Mouse (Mus musculus) ES-Bruce4 (cell line): ENCODE results near the gene D330020A13Rik.

Experiments
- CTCF ChIP-seq: IDR thresholded peaks from one replicate; pipeline ENCODE4 v1.8.1; 2011; ENCODE audit warnings: low read depth, low read length
- EP300 ChIP-seq: IDR thresholded peaks from 2 replicates; pipeline ENCODE4 v1.6.1; 2011; ENCODE audit warnings: low read depth, low read length; ENCODE audit not compliant: insufficient read depth
- POLR2A ChIP-seq: IDR thresholded peaks from one replicate; pipeline ENCODE4 v1.8.1; 2011; ENCODE audit warnings: low read length; ENCODE audit not compliant: insufficient read depth

GRCm38 (mm10) chr6:120254640-120255039, 39.5 kb upstream of the D330020A13Rik start:
- no peak for TF ChIP-seq CTCF
- no peak for TF ChIP-seq POLR2A
- no peak for TF ChIP-seq EP300
